Mouse (Mus musculus): ENCODE results near the gene Mptx2. TPM values are rescaled to one million over a fixed set of nuclear protein-coding genes. Genes with fewer than 3 reads are reported as not detected.

Mptx2 gene
- polyA plus RNA-seq (2014; fragmentation: Illumina TruSeq; extraction: RNeasy Lipid Tissue Mini Kit (QIAGEN cat#74804); ENCODE audit: low read depth, low replicate concordance) = not detected

DNA sequence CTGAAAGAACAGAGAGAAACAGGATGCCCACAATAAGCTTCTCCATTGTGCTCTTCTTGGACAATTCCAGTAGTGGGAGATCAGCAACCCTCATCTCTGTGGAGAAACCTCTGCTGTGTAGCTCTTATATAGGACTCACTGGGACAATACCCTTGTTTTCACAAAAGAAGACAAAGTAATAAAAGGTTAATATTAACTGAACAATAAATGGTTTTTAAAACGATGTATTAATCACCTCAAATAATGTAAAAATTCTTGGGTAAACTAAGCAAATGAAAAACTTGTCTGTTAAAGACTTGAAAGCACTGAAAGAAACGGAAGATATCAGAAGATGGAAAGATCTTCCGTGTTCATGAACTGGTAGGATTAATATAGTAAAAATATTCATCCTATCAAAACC, at the start of gene Mptx2:
Gene Mptx2 (minus strand): TSS at position 101 of the 400 bp plus-strand sequence.

DNA sequence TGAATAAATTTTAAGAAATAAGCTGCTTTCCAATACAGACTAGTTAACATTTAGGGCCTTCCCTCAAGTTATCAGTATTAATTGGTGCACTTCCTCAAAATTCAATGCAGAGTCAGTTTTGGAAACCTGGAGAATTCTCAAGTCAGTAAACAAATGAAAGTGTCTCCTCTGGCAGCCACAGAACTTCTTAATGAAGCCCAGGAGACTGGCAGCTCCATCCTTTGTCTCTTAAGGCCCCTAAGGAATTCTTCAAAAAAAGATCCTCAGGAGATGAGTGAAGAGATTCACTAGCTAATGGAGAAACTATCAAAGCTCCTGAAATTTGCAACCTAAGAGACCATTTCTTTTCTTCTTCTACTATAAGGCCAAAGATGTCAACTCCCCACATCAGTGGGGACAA, 11.9 kb downstream of the Mptx2 start, which contains the start of gene Olfr418:
Gene Olfr418 (plus strand): TSS at position 301 of the 400 bp plus-strand sequence.

DNA sequence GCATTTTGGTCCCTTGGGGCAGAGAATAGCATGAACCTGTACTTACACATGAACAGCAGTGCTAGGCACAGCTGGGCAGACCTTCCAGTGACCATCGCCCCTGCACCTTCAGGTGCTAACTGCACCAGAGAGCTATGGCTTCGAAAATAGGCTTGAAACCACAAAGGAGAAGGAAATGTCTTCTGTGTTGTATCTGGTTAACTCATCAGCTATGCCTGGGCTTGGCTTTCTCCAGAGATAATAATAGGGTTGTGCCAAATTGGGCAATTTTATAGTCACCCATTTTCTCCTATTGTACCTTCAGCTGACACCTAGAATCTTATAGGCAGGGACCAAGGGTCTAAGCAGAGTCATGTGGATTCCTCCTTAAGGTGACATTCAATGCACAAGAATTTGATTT, 50.5 kb downstream of the Mptx2 start, which contains the start of gene Fcer1a:
Gene Fcer1a (minus strand): TSS at position 134 of the 400 bp plus-strand sequence.

Other genes starting within 250 kb of the Mptx2 start
- gene Olfr1408, start 140.4 kb downstream of the Mptx2 start, polyA plus RNA-seq (2014; fragmentation: Illumina TruSeq; extraction: RNeasy Lipid Tissue Mini Kit (QIAGEN cat#74804); ENCODE audit: low read depth, low replicate concordance) = not detected
- not detected for gene Olfr1406, start 87.1 kb downstream of the Mptx2 start, polyA plus RNA-seq (2014; fragmentation: Illumina TruSeq; extraction: RNeasy Lipid Tissue Mini Kit (QIAGEN cat#74804); ENCODE audit: low read depth, low replicate concordance)
- gene Olfr218, start 80.0 kb downstream of the Mptx2 start, polyA plus RNA-seq (2014; fragmentation: Illumina TruSeq; extraction: RNeasy Lipid Tissue Mini Kit (QIAGEN cat#74804); ENCODE audit: low read depth, low replicate concordance) = not detected
- gene Olfr1404, start 65.4 kb downstream of the Mptx2 start, polyA plus RNA-seq (2014; fragmentation: Illumina TruSeq; extraction: RNeasy Lipid Tissue Mini Kit (QIAGEN cat#74804); ENCODE audit: low read depth, low replicate concordance) = not detected
- gene Fcer1a, start 50.6 kb downstream of the Mptx2 start, polyA plus RNA-seq (2014; fragmentation: Illumina TruSeq; extraction: RNeasy Lipid Tissue Mini Kit (QIAGEN cat#74804); ENCODE audit: low read depth, low replicate concordance) = not detected
- not detected for gene Olfr418, start 11.8 kb downstream of the Mptx2 start, polyA plus RNA-seq (2014; fragmentation: Illumina TruSeq; extraction: RNeasy Lipid Tissue Mini Kit (QIAGEN cat#74804); ENCODE audit: low read depth, low replicate concordance)
- not detected for gene Ackr1, start 56.0 kb upstream of the Mptx2 start, polyA plus RNA-seq (2014; fragmentation: Illumina TruSeq; extraction: RNeasy Lipid Tissue Mini Kit (QIAGEN cat#74804); ENCODE audit: low read depth, low replicate concordance)
- gene Aim2, start 73.1 kb upstream of the Mptx2 start, polyA plus RNA-seq (2014; fragmentation: Illumina TruSeq; extraction: RNeasy Lipid Tissue Mini Kit (QIAGEN cat#74804); ENCODE audit: low read depth, low replicate concordance) = 0.69 TPM
- not detected for gene Cadm3, start 89.9 kb upstream of the Mptx2 start, polyA plus RNA-seq (2014; fragmentation: Illumina TruSeq; extraction: RNeasy Lipid Tissue Mini Kit (QIAGEN cat#74804); ENCODE audit: low read depth, low replicate concordance)
- gene Ifi206, start 213.3 kb upstream of the Mptx2 start, polyA plus RNA-seq (2014; fragmentation: Illumina TruSeq; extraction: RNeasy Lipid Tissue Mini Kit (QIAGEN cat#74804); ENCODE audit: low read depth, low replicate concordance) = 0.38 TPM